ENCODE assay signal across 8 mouse cellular contexts in the genomic region with DNA sequence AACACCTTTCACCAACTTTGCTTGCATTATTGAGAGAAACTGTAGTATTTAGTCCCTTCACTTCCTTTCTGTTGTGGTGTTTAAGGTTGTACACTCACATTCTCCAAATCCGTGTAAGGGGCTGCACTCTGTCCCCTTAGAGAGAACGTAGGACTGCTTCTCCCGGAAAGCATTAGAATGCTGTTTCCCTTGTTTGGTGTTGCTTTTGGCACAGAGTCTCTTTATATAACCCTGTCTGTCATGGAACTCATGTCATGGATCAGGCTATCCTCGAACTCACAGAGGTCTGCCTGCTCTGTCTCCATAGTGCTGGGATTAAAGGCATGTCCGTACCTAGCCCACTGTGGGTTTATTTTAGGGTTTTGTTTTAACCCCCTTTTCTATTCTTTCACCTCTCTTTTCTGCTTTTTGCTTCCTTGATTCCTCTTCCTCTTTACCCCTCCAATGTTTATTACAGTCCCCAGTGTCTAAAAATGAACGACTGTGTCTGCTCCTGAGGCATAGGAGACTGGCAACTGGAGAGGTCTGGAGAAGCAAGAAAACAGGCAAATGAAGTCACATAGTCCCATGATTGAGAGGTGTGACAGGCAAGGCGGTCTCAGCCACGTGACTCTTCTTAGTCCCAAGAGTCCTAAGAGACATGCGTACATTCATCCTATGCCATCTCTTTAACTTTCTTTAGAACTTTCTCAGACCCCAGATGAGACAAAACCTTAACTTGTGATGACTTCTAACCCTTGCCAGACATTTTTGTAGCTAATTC.
DNase-seq lines count a peak whose midpoint lies in the region; ATAC-seq and TF ChIP-seq lines count a peak whose summit lies in the region.

No protein-coding gene starts in this region.

- H3K9ac ChIP-seq in kidney, embryonic 16.5 days (replicated peaks; ENCODE audit: low read length): no peak overlapping the region
- H3K9ac ChIP-seq in hindbrain, embryonic 11.5 days (ENCODE audit: low read depth, low read length): no peak overlapping the region
- no peak overlapping the region for H3K9ac ChIP-seq in midbrain, embryonic 13.5 days (replicated peaks)

- DNase-seq in kidney, adult 18-20 months: no peak
- peak; percentile 25 for DNase-seq in hindbrain, embryonic 11.5 days (ENCODE audit: low spot score)
- no peak for DNase-seq in urinary bladder, adult 2 months (ENCODE audit: low spot score)
- DNase-seq in layer of hippocampus, postnatal 10 days (ENCODE audit: low spot score in 2 of 2): no peak
- DNase-seq in right cerebral cortex, adult 2 months (ENCODE audit: low spot score in 2 of 2): no peak

- TF ChIP-seq POLR2A in bone marrow macrophage, adult 2 months (IDR thresholded peaks at IDR 0.05; ENCODE audit: borderline replicate concordance, low read depth, low read length): no peak

- H3K4me3 ChIP-seq in kidney, embryonic 16.5 days (ENCODE audit: low read length): no peak overlapping the region
- H3K4me3 ChIP-seq in bone marrow macrophage, adult 2 months (ENCODE audit: insufficient read depth, low read length): no peak overlapping the region
- no peak overlapping the region for H3K4me3 ChIP-seq in hindbrain, embryonic 11.5 days (ENCODE audit: low read depth, low read length)
- peak overlapping the region; percentile 37; the same call in 1 of the 2 replicates for H3K4me3 ChIP-seq in midbrain, embryonic 13.5 days (replicated peaks)

- H3K27me3 ChIP-seq in kidney, embryonic 16.5 days (ENCODE audit: insufficient read depth, low read length): no peaks in the 10 kb centered on the region
- no peaks in the 10 kb centered on the region for H3K27me3 ChIP-seq in hindbrain, embryonic 11.5 days (ENCODE audit: control insufficient read depth, insufficient read depth, low read length)
- no peaks in the 10 kb centered on the region for H3K27me3 ChIP-seq in midbrain, embryonic 13.5 days

- no peaks in the 10 kb centered on the region for H3K36me3 ChIP-seq in kidney, embryonic 16.5 days (ENCODE audit: insufficient read depth, low read length)
- H3K36me3 ChIP-seq in hindbrain, embryonic 11.5 days (ENCODE audit: control insufficient read depth, insufficient read depth, low read length): no peaks in the 10 kb centered on the region
- no peaks in the 10 kb centered on the region for H3K36me3 ChIP-seq in midbrain, embryonic 13.5 days

- H3K4me2 ChIP-seq in kidney, embryonic 16.5 days (replicated peaks; ENCODE audit: low read depth, low read length): peak overlapping the region; percentile 44
- H3K4me2 ChIP-seq in hindbrain, embryonic 11.5 days (replicated peaks; ENCODE audit: low read depth, low read length): no peak overlapping the region
- H3K4me2 ChIP-seq in midbrain, embryonic 13.5 days (replicated peaks): peak overlapping the region; percentile 58

- 0 out of 2 replicates have a peak, but pooled peaks have one; percentile 20 for ATAC-seq in kidney, embryonic 16.5 days (ENCODE audit: low FRiP score, low TSS enrichment)
- peak; percentile 60; the same call in 1 of the 2 replicates for ATAC-seq in hindbrain, embryonic 11.5 days (ENCODE audit: low FRiP score)
- ATAC-seq in midbrain, embryonic 13.5 days: peak; percentile 2; the same call in 1 of the 2 replicates

- H3K9me3 ChIP-seq in kidney, embryonic 16.5 days (ENCODE audit: low read length): no peaks in the 10 kb centered on the region
- no peaks in the 10 kb centered on the region for H3K9me3 ChIP-seq in hindbrain, embryonic 11.5 days (ENCODE audit: control insufficient read depth, low read length)
- H3K9me3 ChIP-seq in midbrain, embryonic 13.5 days: no peaks in the 10 kb centered on the region

- no peak for TF ChIP-seq CTCF in bone marrow macrophage, adult 2 months (IDR thresholded peaks at IDR 0.05; ENCODE audit: low read depth, low read length)

- peaks cover 43% of the 10 kb centered on the region for H3K4me1 ChIP-seq in kidney, embryonic 16.5 days (ENCODE audit: insufficient read depth, low read length)
- peaks cover 64% of the 10 kb centered on the region for H3K4me1 ChIP-seq in bone marrow macrophage, adult 2 months (ENCODE audit: control insufficient read depth, insufficient read depth, low read length)
- peaks cover 2% of the 10 kb centered on the region; the same call in 1 of the 2 replicates for H3K4me1 ChIP-seq in hindbrain, embryonic 11.5 days (replicated peaks; ENCODE audit: control insufficient read depth, insufficient read depth, low read length)
- peaks cover 16% of the 10 kb centered on the region for H3K4me1 ChIP-seq in midbrain, embryonic 13.5 days (replicated peaks)

- WGBS in kidney, embryonic 16.5 days: 42% methylated on average over 9 of the region's 9 CpGs
- 58% methylated on average over 9 of the region's 9 CpGs for WGBS in hindbrain, embryonic 11.5 days
- 49% methylated on average over 9 of the region's 9 CpGs for WGBS in midbrain, embryonic 13.5 days

- H3K27ac ChIP-seq in kidney, embryonic 16.5 days (ENCODE audit: low read length): peak overlapping the region; percentile 85
- peak overlapping the region; percentile 71 for H3K27ac ChIP-seq in bone marrow macrophage, adult 2 months (ENCODE audit: insufficient read depth, low read depth, low read length)
- H3K27ac ChIP-seq in hindbrain, embryonic 11.5 days (ENCODE audit: low read depth, low read length): peak overlapping the region; percentile 39; the same call in 1 of the 2 replicates
- peak overlapping the region; percentile 70; the same call in 1 of the 2 replicates for H3K27ac ChIP-seq in midbrain, embryonic 13.5 days

Comparison
In these comparisons a context has a peak if more than half of its experiments do, and no peak if none do; other contexts are left out.
1. ATAC-seq: peak in every context shown above with its lines; median percentile 60 in hindbrain, embryonic 11.5 days; 20 in kidney, embryonic 16.5 days; 2 in midbrain, embryonic 13.5 days.